Mouse (Mus musculus) olfactory bulb, adult 2 months (tissue): ENCODE measurements around the gene Ubox5. TPM values are rescaled to one million over a fixed set of nuclear protein-coding genes. Genes with fewer than 3 reads are reported as not detected.

Experiments used
- H3K27ac ChIP-seq: fragments of 200-500 bp; 2 replicates; pipeline ENCODE4 v1.5.1; 2012; ENCODE audit warnings: low read depth, low read length; ENCODE audit not compliant: insufficient read depth
- H3K4me1 ChIP-seq: fragments of 200-500 bp; 2 replicates; pipeline ENCODE4 v1.6.1; 2012; ENCODE audit warnings: low read length; ENCODE audit not compliant: control insufficient read depth, insufficient read depth
- H3K4me3 ChIP-seq: fragments of 200-500 bp; 2 replicates; pipeline ENCODE4 v1.5.1; 2012; ENCODE audit warnings: mild to moderate bottlenecking, low read depth, low read length, moderate library complexity; ENCODE audit not compliant: insufficient read depth
- CTCF ChIP-seq: fragments of 200-500 bp; IDR thresholded peaks from 2 replicates; pipeline ENCODE4 v1.5.1; 2012; ENCODE audit warnings: low read depth, mild to moderate bottlenecking, low read length, moderate library complexity; ENCODE audit not compliant: insufficient read depth
- POLR2A ChIP-seq: fragments of 200-500 bp; IDR thresholded peaks from 2 replicates; pipeline ENCODE4 v1.6.1; 2012; ENCODE audit warnings: mild to moderate bottlenecking, low read depth, low read length, moderate library complexity; ENCODE audit not compliant: insufficient read depth
- WGBS: fragments of 180-500 bp; shearing (Covaris S2); methylation state at CpG from one replicate; pipeline ENCODE4 v1.1.7; 2018; 5-methylcytosine and 5-hydroxymethylcytosine counted together
- polyA plus RNA-seq: library from polyadenylated mRNA; stranded (reverse); fragments of >200 nt; gene quantifications from 2 replicates; pipeline ENCODE4 v1.2.4, GENCODE M21; 2012; ENCODE audit warnings: low replicate concordance; ENCODE audit not compliant: missing spikeins, insufficient read depth, insufficient read length

The Ubox5 gene
- polyA plus RNA-seq, 1 experiment, result not detected

DNA sequence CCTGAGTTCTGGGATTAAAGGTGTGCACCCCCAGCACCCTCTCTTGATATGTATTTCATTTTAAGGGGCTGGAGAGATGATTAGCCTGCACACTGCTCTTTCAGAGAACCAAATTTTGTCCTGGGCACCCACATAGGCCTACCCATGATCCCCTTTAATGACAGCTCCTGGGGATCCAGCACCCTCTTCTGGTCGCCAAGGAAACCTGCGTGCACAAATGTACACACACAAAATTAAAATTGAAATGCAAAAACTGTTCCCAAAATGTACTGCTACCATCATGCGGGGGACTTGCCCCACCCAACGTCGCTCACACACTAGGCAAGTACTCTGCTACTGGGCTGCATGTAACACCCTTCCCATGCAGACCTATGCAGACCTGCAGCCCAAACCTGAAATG, 54.9 kb downstream of the Ubox5 start:
- 85% methylated on average over 5 of the region's 5 CpGs for WGBS
- Histone ChIP-seq H3K4me1 (peaks cover 10% of the 10 kb centered on the region), H3K27ac (no peak overlapping the region), H3K4me3 (no peak overlapping the region)
- no peak for TF ChIP-seq POLR2A
- TF ChIP-seq CTCF, result no peak

GRCm38 (mm10) chr2:130569926-130570325, 59.9 kb downstream of the Ubox5 start:
- Histone ChIP-seq H3K4me3 (no peak overlapping the region), H3K27ac (no peak overlapping the region), H3K4me1 (peaks cover 2% of the 10 kb centered on the region)
- TF ChIP-seq CTCF (no peak), POLR2A (no peak)

- peaks cover 6% of the 10 kb centered on the region for H3K4me1 ChIP-seq
- WGBS, result 73% methylated on average over 4 of the region's 4 CpGs
- no peak overlapping the region for H3K27ac ChIP-seq
- H3K4me3 ChIP-seq, result no peak overlapping the region
- no peak for TF ChIP-seq POLR2A
- TF ChIP-seq CTCF, result no peak
These were observed 60.9 kb downstream of the Ubox5 start for GRCm38 (mm10) chr2:130568921-130569320.

- Histone ChIP-seq H3K4me3 (peak overlapping the region; percentile 99; the same call in 1 of the 2 replicates), H3K4me1 (peaks cover 9% of the 10 kb centered on the region), H3K27ac (no peak overlapping the region)
- 73% methylated on average over 8 of the region's 8 CpGs for WGBS
- TF ChIP-seq POLR2A, result no peak
- no peak for TF ChIP-seq CTCF
These were observed 64.9 kb downstream of the Ubox5 start for GRCm38 (mm10) chr2:130564983-130565382.

DNA sequence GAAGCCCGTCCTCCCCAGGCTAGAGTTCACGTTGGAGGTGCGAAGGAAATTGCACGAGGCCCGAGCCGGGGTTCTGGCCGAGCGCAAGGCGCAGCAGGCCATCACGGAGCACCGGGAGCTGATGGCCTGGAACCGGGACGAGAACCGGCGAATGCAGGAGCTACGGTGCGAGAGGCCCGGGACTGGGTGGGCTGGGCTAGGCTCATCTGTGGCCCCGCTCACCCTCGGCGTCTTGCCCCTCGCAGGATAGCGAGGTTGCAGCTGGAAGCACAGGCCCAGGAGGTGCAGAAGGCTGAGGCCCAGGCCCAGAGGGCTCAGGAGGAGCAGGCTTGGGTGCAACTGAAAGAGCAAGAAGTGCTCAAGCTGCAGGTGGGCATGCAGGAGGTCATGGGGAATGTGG, 65.8 kb downstream of the Ubox5 start:
- H3K27ac ChIP-seq, result peak overlapping the region; percentile 36; the same call in 1 of the 2 replicates
- WGBS, result under 1% methylated on average over 23 of the region's 23 CpGs
- H3K4me3 ChIP-seq, result peak overlapping the region; percentile 99
- no peak for TF ChIP-seq POLR2A
- no peak for TF ChIP-seq CTCF
- H3K4me1 ChIP-seq, result peaks cover 9% of the 10 kb centered on the region

- under 1% methylated on average over 59 of the region's 61 CpGs for WGBS
- Histone ChIP-seq H3K4me3 (peak within 1 kb of the TSS; percentile 99), H3K27ac (peak within 1 kb of the TSS; percentile 52), H3K4me1 (peaks cover 9% of the 10 kb centered on the region)
- TF ChIP-seq CTCF (peak; percentile 33; the same call in 1 of the 2 replicates), POLR2A (peak; percentile 80)
These were observed 66.4 kb downstream of the Ubox5 start, which contains the start of gene Mrps26 for GRCm38 (mm10) chr2:130563212-130564055. Mrps26 (plus strand) TSS chr2:130563742.

DNA sequence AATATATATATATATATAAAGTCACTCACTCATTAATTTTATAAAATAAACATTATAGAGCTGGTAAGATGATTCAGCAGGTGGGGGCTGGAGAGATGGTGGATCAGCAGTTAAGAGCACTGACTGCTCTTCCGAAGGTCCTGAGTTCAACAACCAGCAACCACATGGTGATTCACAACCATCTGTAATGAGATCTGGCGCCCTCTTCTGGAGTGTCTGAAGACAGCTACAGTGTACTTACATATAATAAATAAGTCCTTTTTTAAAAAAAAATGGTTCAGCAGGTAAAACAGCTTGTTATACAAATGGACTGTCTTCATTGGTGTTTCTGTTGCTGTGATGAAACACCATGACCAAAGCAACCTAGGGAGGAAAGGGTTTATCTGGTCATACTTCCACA, 71.8 kb downstream of the Ubox5 start:
- Histone ChIP-seq H3K4me1 (0 out of 2 replicates have a peak, but pooled peaks cover under 1% of the 10 kb centered on the region), H3K4me3 (no peak overlapping the region), H3K27ac (no peak overlapping the region)
- 66% methylated on average over 2 of the region's 2 CpGs for WGBS
- TF ChIP-seq POLR2A (no peak), CTCF (no peak)

DNA sequence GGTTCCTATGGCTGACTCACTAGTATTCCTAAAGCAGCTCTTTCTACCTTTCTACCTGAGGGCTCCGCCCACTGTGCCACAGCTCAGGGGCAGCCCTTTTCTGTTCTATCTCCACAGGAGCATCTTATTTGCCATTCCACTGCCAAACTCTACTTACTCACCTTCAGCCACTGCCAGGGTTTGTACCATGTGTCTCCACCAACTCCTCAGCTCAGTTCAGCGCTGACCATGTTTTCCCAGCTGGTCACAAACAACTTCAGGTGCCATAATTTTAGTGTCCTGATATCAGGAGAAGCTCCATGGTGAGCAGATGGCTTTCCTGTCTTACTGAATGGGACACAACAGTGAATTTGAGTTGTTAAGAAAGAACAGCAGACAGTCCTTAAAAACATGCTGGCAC, 72.4 kb downstream of the Ubox5 start:
- 95% methylated on average over 2 of the region's 2 CpGs for WGBS
- TF ChIP-seq CTCF (no peak), POLR2A (no peak)
- Histone ChIP-seq H3K27ac (no peak overlapping the region), H3K4me1 (no peaks in the 10 kb centered on the region), H3K4me3 (no peak overlapping the region)

- TF ChIP-seq POLR2A (no peak), CTCF (no peak)
- 96% methylated on average over 1 of the region's 1 CpGs for WGBS
- H3K4me3 ChIP-seq, result no peak overlapping the region
- H3K4me1 ChIP-seq, result no peaks in the 10 kb centered on the region
- no peak overlapping the region for H3K27ac ChIP-seq
These were observed 73.5 kb downstream of the Ubox5 start for GRCm38 (mm10) chr2:130556292-130556691.
